Mouse (Mus musculus) liver, embryonic 14.5 days (tissue): ENCODE results near the gene Ddx31. TPM values are rescaled to one million over a fixed set of nuclear protein-coding genes. Genes with fewer than 3 reads are reported as not detected.

Source experiments
- ATAC-seq: fragments of 200-750 bp; cut with Nextera tagmentation; 2 replicates; pipeline ENCODE4 v1.8.0; 2017; ENCODE audit warnings: moderate number of reproducible peaks, mild to moderate bottlenecking, moderate library complexity; ENCODE audit not compliant: insufficient read depth
- DNase-seq, 3 experiments: peaks; one replicate each; pipeline ENCODE4 v3.0.0-alpha.2; 2012 to 2013; ENCODE audit warnings: low read depth in 3 of 3, low spot score in 3 of 3
- H3K27ac ChIP-seq: fragments of 300-500 bp; sonication (generic); 2 replicates; pipeline ENCODE4 v1.5.1; 2014; ENCODE audit warnings: moderate library complexity, mild to moderate bottlenecking, control low read depth, inconsistent platforms
- H3K27me3 ChIP-seq: fragments of 300-500 bp; sonication (generic); 2 replicates; pipeline ENCODE4 v1.6.1; 2014; ENCODE audit warnings: mild to moderate bottlenecking, low read length, moderate library complexity; ENCODE audit not compliant: control insufficient read depth, insufficient read depth
- H3K36me3 ChIP-seq: fragments of 300-500 bp; sonication (generic); replicated peaks from 2 replicates; pipeline ENCODE4 v1.6.1; 2014; ENCODE audit warnings: low read depth; ENCODE audit not compliant: control insufficient read depth, insufficient read depth
- H3K4me1 ChIP-seq, 2 experiments: fragments of 200-500 bp in 1 of 2; fragments of 300-500 bp in 1 of 2; sonication (generic) in 1 of 2; replicated peaks; 2 replicates each; pipeline ENCODE4 v1.6.1; 2012 to 2014; ENCODE audit warnings: antibody characterized with exemption in 1 of 2, inconsistent platforms in 1 of 2, low read length in 1 of 2; ENCODE audit not compliant: control insufficient read depth in 2 of 2, insufficient read depth in 2 of 2
- H3K4me2 ChIP-seq: fragments of 300-500 bp; sonication (generic); 2 replicates; pipeline ENCODE4 v1.6.1; 2014; ENCODE audit warnings: low read depth, mild to moderate bottlenecking, control low read depth, moderate library complexity
- H3K4me3 ChIP-seq, 2 experiments: fragments of 200-500 bp in 1 of 2; fragments of 300-500 bp in 1 of 2; sonication (generic) in 1 of 2; 2 replicates each; pipeline ENCODE4 v1.5.1; 2012 to 2014; ENCODE audit warnings: low read depth in 2 of 2, low read length in 2 of 2, mild to moderate bottlenecking in 2 of 2, control low read depth in 1 of 2, inconsistent platforms in 1 of 2, moderate library complexity in 1 of 2; ENCODE audit not compliant: insufficient read depth in 1 of 2
- H3K9ac ChIP-seq: fragments of 300-500 bp; sonication (generic); replicated peaks from 2 replicates; pipeline ENCODE4 v1.6.1; 2014; ENCODE audit warnings: mild to moderate bottlenecking, control low read depth, moderate library complexity
- H3K9me3 ChIP-seq: fragments of 300-500 bp; sonication (generic); 2 replicates; pipeline ENCODE4 v1.6.1; 2016; ENCODE audit warnings: low read length, mixed read lengths; ENCODE audit not compliant: control insufficient read depth
- CTCF ChIP-seq: IDR thresholded peaks from 2 replicates; pipeline ENCODE4 v1.5.1; 2016; ENCODE audit warnings: antibody characterized with exemption, low read depth, control low read depth
- EP300 ChIP-seq: IDR thresholded peaks from 2 replicates; pipeline ENCODE4 v1.6.1; 2016; ENCODE audit warnings: antibody characterized with exemption, low read depth
- WGBS: fragments of 180-500 bp; shearing (Covaris S2); extraction: QIAGEN DNeasy Blood & Tissue Kit; methylation state at CpG from one replicate; pipeline ENCODE4 v1.1.7; 2014; ENCODE audit not compliant: insufficient replicate concordance; 5-methylcytosine and 5-hydroxymethylcytosine counted together
- polyA plus RNA-seq, 2 experiments: library from polyadenylated mRNA; depleted of rRNA in 1 of 2; stranded (reverse) in 1 of 2; unstranded in 1 of 2; fragments of >200 nt; fragmentation: Nextera tagmentation in 1 of 2; extraction: Ambion mirVana in 1 of 2; gene quantifications; 2 replicates each; pipeline versions ENCODE4 v1.2.1 to v1.2.3; 2012 to 2014

Ddx31 gene
- polyA plus RNA-seq, 2 experiments = 3.5 to 5.0 TPM

DNA sequence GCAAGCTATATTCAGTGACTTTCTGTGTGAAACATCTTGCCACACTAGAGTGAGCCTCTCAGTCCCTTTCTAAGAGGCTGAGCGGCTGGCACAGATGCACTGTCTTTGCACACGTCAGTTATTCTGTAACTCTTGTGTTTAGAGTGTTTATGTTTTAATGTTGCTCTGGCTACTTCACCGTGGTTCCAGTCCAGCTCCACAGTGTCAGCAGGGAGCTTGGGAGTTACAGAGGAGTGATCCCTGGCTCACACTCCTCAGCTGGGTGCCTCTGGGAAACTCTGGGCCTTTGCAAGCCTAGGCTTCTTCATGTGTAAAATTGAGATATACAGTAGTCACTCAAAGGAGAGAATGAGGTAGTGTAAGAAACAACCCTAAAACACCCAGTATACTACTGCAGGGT lies 41.8 kb downstream of the Ddx31 start:
- Histone ChIP-seq H3K27me3 (no peaks in the 10 kb centered on the region), H3K9me3 (no peaks in the 10 kb centered on the region), H3K4me1 (0 out of 4 replicates have a peak, but pooled peaks cover 0 to 2% of the 10 kb centered on the region in 2 experiments), H3K9ac (no peak overlapping the region), H3K27ac (no peak overlapping the region), H3K4me2 (no peak overlapping the region), H3K36me3 (peaks cover 4% of the 10 kb centered on the region), H3K4me3 (no peak overlapping the region)
- DNase-seq (no peak), ATAC-seq (no peak)
- WGBS = 71% methylated on average over 3 of the region's 3 CpGs
- TF ChIP-seq EP300 (no peak), CTCF (no peak)

DNA sequence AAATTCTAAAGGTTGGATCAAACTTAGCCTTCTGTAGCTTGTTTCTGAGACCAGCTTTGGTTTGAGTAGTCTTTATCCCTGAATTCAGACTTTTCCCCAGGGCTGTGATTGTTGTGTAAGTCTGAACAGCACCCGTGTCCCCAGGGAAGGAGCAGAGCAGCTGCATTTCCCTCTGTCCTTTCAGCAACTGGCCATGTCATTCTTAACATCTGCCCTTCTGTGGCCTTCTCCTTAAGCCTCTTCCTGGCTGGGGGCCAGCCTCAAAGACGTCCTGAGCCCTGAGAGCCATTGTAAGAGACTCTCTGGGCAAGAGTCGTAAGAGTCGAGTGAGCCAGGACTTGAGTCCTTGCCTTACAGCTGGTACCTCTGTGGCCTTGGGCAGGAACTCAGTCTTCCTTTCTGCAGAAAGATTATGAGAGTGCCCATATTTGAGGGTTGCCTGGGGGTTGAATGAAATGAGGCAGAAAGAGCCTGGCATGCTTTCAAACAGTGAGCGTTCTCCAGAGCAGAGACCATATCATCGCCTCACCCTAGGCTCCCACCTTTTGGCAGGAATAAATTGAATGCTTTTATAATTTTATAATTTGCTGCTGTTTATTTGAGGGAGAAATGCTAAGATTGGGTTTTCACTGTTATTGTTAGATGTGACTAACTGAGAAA lies 42.8 kb downstream of the Ddx31 start:
- Histone ChIP-seq H3K27me3 (no peaks in the 10 kb centered on the region), H3K9me3 (no peaks in the 10 kb centered on the region), H3K4me3 (no peak overlapping the region), H3K9ac (no peak overlapping the region), H3K36me3 (peaks cover 4% of the 10 kb centered on the region), H3K4me2 (no peak overlapping the region), H3K4me1 (0 out of 4 replicates have a peak, but pooled peaks cover 0 to 2% of the 10 kb centered on the region in 2 experiments), H3K27ac (no peak overlapping the region)
- no peak for TF ChIP-seq CTCF
- TF ChIP-seq EP300 = no peak
- no peak for ATAC-seq
- WGBS = 72% methylated on average over 6 of the region's 6 CpGs
- DNase-seq = no peak

DNA sequence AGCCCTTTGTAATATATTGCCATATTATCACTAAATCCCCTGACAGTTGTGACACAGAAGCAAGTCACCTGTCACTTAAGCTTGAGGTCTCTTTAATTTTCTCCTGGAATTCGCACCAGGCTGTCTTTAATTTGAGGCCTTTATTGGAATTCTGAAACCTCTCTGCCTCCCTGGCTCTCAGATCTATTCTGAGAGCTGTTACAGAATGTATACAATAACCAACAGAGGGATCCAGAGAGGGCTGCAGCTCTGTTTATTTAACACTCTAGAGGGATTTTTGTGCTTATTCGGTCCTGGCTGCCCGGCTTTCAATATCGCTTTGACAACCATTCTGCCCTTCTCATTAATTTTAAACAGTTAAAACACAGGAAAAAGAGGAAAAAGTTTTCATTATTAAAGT lies 44.7 kb downstream of the Ddx31 start:
- no peak for TF ChIP-seq EP300
- no peak for TF ChIP-seq CTCF

DNA sequence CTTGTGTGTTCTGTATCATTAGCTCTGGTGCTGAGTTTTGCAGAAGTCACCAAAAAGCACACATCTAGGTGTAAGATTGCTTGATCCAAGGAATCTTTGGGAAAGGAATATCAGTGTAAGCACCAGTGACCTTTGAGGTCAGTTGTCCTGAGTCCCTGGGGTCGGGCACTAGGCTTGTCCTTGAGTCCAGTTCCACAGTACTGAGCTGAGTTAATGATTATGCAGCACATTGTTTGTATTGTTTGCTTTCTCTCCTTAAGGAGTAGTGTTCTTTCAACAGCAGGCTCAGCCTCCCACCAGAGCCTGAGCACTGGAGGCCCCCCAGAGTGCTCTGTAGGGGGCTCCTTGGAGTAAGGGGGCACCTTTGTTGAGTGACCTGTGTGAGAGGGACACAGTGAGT lies 52.6 kb downstream of the Ddx31 start:
- Histone ChIP-seq H3K4me1 (no peaks in the 10 kb centered on the region), H3K27me3 (no peaks in the 10 kb centered on the region), H3K4me2 (no peak overlapping the region), H3K9ac (no peak overlapping the region), H3K36me3 (no peaks in the 10 kb centered on the region), H3K4me3 (no peak overlapping the region), H3K27ac (no peak overlapping the region), H3K9me3 (no peaks in the 10 kb centered on the region)
- WGBS = 58% methylated on average over 1 of the region's 1 CpGs
- TF ChIP-seq CTCF = no peak
- no peak for TF ChIP-seq EP300
- DNase-seq (no peak), ATAC-seq (no peak)

More for the DNA sequence above, 44.7 kb downstream of the Ddx31 start:
- Histone ChIP-seq H3K36me3 (peaks cover 4% of the 10 kb centered on the region), H3K4me3 (no peak overlapping the region), H3K9ac (no peak overlapping the region), H3K4me2 (no peak overlapping the region), H3K27me3 (no peaks in the 10 kb centered on the region), H3K9me3 (no peaks in the 10 kb centered on the region), H3K27ac (no peak overlapping the region), H3K4me1 (0 out of 4 replicates have a peak, but pooled peaks cover 0 to 2% of the 10 kb centered on the region in 2 experiments)
- ATAC-seq = no peak
- 73% methylated on average over 4 of the region's 4 CpGs for WGBS
- DNase-seq = no peak

DNA sequence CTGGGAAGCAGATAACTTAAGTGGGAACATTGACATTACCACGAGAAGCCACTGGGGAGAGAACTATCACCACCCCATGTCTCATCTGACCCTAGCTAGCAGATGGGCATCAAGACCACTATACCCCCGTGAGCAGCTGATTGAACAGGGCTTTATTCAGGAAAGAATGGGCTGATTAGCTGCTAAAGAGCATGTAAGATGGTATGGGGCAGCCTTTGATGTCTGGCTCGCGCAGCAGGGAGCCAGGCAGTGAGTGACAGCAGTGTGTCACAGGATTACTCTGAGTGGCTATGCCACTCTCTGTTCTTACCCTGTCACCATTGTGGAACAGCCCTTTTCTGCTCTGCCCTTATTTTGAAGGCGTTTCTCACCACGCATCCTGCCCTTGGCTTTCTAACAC lies 53.3 kb downstream of the Ddx31 start:
- no peak overlapping the region for H3K4me2 ChIP-seq
- H3K27me3 ChIP-seq = no peaks in the 10 kb centered on the region
- H3K4me1 ChIP-seq = no peaks in the 10 kb centered on the region
- H3K9ac ChIP-seq = no peak overlapping the region
- H3K9me3 ChIP-seq = no peaks in the 10 kb centered on the region
- 68% methylated on average over 6 of the region's 6 CpGs for WGBS
- H3K27ac ChIP-seq = no peak overlapping the region
- TF ChIP-seq CTCF (no peak), EP300 (no peak)
- no peaks in the 10 kb centered on the region for H3K36me3 ChIP-seq
- DNase-seq (no peak), ATAC-seq (no peak)
- no peak overlapping the region for H3K4me3 ChIP-seq
